Mouse (Mus musculus) left cerebral cortex, postnatal 14 days (tissue): ENCODE data around the gene Tomm20. TPM values are rescaled to one million over a fixed set of nuclear protein-coding genes. Genes with fewer than 3 reads are reported as not detected.
"Not testable (repeated sequence)": the region's sequence is repeated elsewhere in the genome, so short reads cannot be mapped to it uniquely, and the experiment has no call there.

Experiments used
- DNase-seq, 2 experiments: peaks; one replicate each; pipeline ENCODE4 v3.0.0; 2021 to 2022; ENCODE audit warnings: low spot score in 2 of 2, mixed read lengths in 1 of 2
- intact Hi-C: fragments of 180-260 bp; cut with DNase I; formaldehyde crosslinking; loops from one replicate; pipeline ENCODE4 v1.15.1; 2025
- total RNA-seq, 2 experiments: library from RNA; stranded (reverse); gene quantifications; 2 replicates each; pipeline ENCODE4 v1.2.3; 2021

The Tomm20 gene
- total RNA-seq, 2 experiments from 2014 or later = 162 to 168 TPM

GRCm38 (mm10) chr8:126901612-126902011, 44.0 kb downstream of the Tomm20 start:
- intact Hi-C loops = no loop called here
- DNase-seq = no peak

DNA sequence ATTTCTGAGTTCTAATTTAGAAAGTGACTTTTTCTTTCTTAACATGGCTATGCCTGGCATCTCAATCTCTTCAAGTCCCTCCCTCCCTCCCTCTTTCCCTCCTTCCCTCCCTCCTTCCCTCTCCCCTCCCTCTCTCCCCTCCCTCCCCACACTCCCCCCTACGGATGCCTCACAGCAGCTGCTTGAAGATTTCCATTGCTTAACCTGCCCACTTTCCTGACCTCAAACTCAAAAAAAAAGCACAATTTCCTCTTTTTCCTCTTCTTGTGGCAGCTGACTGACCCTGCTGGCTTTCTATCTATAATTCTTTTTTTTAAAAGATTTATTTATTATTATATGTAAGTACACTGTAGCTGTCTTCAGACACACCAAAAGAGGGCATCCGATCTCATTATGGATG, 44.6 kb downstream of the Tomm20 start:
- intact Hi-C loops = no loop called here
- no peak for DNase-seq

- peak; percentile 73 to 90 for DNase-seq
- intact Hi-C loops = no loop called here
Measured at GRCm38 (mm10) chr8:126895133-126895532, 50.5 kb downstream of the Tomm20 start.

GRCm38 (mm10) chr8:126887639-126888006, 58.0 kb downstream of the Tomm20 start:
- intact Hi-C loops = loop anchor here (5.0 kb wide), 1 partner anchor 150 kb away; no protein-coding TSS in a partner anchor
- DNase-seq = no peak

- peak in 1 of 2 experiments; percentile 30 for DNase-seq
- intact Hi-C loops = loop anchor here (5.0 kb wide), 1 partner anchor 150 kb away; no protein-coding TSS in a partner anchor
Measured at GRCm38 (mm10) chr8:126886741-126887638, 58.7 kb downstream of the Tomm20 start.

GRCm38 (mm10) chr8:126885554-126886485, 59.8 kb downstream of the Tomm20 start:
- DNase-seq = no peak

GRCm38 (mm10) chr8:126884202-126884926, 61.3 kb downstream of the Tomm20 start:
- DNase-seq = peak; percentile 55 to 72
- intact Hi-C loops = no loop called here

More at GRCm38 (mm10) chr8:126885554-126886485, 59.8 kb downstream of the Tomm20 start:
- intact Hi-C loops = loop anchor here (5.0 kb wide), 1 partner anchor 149 kb away; no protein-coding TSS in a partner anchor

- intact Hi-C loops = no loop called here
- no peak for DNase-seq
Measured at GRCm38 (mm10) chr8:126883752-126884151, 61.9 kb downstream of the Tomm20 start.

- intact Hi-C loops, DNase-seq: not testable (repeated sequence)
Measured at GRCm38 (mm10) chr8:126882586-126882985, 63.1 kb downstream of the Tomm20 start.

GRCm38 (mm10) chr8:126881641-126882140, 64.0 kb downstream of the Tomm20 start:
- DNase-seq = no peak
- intact Hi-C loops = no loop called here

Other genes with a start within 250 kb of the Tomm20 start
- gene Rbm34, start 25.2 kb upstream of the Tomm20 start, total RNA-seq = 10 to 100 TPM; 12.8 to 14.1 TPM
- 10 to 100 TPM; 12.0 to 13.2 TPM for gene Pard3, start 118.0 kb upstream of the Tomm20 start, total RNA-seq